Mouse (Mus musculus) bone marrow, adult 2 months (tissue): ENCODE results near the gene Ppp1r1c.

Experiments
- CTCF ChIP-seq: fragments of 200-500 bp; IDR thresholded peaks from 2 replicates; pipeline ENCODE4 v1.5.1; 2011; ENCODE audit warnings: low read length, control low read depth; ENCODE audit not compliant: control insufficient read depth, insufficient read depth
- POLR2A ChIP-seq: fragments of 200-500 bp; IDR thresholded peaks from 2 replicates; pipeline ENCODE4 v1.6.1; 2011; ENCODE audit warnings: low read depth, mild to moderate bottlenecking, control low read depth, low read length, borderline replicate concordance; ENCODE audit not compliant: control insufficient read depth

DNA sequence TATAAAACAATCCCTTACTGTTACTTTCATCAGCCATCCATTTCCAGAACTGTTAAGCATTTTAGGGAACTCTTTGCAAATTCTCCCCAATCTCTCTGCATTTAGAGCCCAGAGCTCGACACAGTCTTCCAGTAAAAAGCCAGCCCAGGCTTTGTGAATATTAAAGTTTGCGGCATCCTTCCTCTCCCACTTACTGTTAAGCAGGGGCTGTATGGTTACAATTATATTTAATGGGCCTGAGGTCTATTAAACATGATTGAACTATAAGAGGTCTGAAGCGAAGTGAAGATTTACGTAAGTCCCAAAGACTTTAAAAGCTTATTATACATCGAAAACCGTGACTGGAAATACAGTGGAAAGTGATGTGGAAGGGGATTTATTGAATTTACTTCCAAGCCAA, 7.2 kb downstream of the Ppp1r1c start:
- TF ChIP-seq CTCF, result no peak
- no peak for TF ChIP-seq POLR2A
